Mouse (Mus musculus): Measurements from ENCODE around the gene Pde2a.

Gene Pde2a

DNA sequence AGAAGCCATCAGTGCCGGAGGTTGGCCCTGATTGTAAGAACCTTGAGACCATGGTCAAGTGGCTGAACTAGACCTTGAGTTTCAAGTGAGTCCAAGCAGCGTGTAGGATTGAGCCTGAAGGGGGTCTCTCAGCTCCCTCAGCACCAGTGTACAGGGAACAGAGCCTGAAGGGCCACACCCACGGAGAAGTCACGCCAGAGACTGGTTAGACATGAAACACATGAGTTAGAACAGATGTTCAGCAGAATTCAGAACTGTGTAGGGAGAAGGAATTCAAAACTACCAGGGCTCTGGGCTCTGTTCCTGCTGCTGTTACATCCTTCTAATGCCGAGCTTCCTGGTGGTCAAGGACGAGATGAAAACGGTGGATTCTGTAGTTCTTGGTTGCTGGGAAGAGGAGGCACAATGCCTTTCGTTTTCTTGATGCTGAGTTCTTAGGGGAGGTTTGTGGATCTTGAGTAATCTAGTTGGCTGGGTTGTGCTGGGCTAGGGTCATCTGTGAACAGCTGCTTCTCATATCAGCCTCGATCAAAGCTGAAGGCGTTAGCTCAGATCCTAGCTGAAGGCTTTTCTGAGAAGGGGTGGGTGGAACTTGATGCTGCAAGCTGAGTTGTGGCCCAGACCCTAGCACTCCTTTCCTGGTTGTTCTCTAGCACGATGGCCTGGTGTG is 11.1 kb upstream of the Pde2a start, which contains the start of gene Gm45837:
Gene Gm45837, plus strand, starts transcription at position 620 of the 670 bp plus-strand sequence.
- no peak for DNase-seq

DNA sequence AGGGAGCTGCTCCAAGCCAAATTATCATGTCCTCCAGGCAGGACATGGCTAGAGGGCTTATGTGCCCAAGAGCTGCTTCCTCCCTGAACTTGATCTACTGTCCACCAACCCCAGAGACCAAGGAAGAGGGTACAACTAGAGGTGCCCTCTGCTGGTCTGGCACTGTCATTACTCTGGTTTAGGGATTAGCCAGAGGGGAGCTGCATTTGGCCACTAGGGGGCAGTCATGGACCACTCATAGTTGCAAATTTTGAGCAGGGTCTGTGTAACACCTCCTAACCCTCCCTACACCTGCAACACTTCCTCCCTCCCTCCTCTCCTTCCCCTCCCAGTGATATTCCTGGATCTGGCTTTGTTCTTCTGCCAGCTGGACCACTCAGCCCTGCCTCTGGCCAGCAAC is 8.7 kb upstream of the Pde2a start:
- DNase-seq, result peak; percentile 94 to 97

- no peak for DNase-seq
These were observed 7.3 kb upstream of the Pde2a start for GRCm38 (mm10) chr7:101414209-101414608.

GRCm38 (mm10) chr7:101414661-101415511 is 6.6 kb upstream of the Pde2a start:
- DNase-seq, result no peak

GRCm38 (mm10) chr7:101415512-101416100 is 5.9 kb upstream of the Pde2a start:
- DNase-seq, result no peak

DNA sequence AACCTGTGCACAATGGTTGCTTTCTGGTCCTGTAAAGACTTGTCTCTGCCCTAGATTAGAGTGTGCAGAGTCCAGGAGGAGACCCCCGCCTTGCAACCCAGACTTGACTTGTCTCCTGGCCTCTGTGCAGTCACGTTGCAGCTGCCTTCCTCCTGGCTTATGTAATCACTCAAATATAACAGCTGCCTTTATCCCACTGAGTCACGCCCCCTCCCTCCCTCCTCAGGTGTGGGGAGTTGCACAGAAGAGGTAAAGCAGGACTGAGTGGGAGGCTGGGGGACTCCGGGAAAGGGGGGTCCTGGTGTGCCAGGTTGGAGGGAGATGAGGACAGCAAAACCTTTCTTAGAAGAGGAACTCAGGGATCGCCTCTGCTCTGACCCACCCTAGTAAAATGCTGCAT is 5.1 kb upstream of the Pde2a start:
- DNase-seq, result no peak

- peak in 1 of 2 experiments; percentile 52 for DNase-seq
These were observed 2.3 kb upstream of the Pde2a start for GRCm38 (mm10) chr7:101419013-101419770.

- DNase-seq, result peak in 1 of 2 experiments; percentile 31
These were observed 578 bp downstream of the Pde2a start for GRCm38 (mm10) chr7:101422069-101422468.

- no peak for DNase-seq
These were observed 1.2 kb downstream of the Pde2a start for GRCm38 (mm10) chr7:101422646-101423045.

DNA sequence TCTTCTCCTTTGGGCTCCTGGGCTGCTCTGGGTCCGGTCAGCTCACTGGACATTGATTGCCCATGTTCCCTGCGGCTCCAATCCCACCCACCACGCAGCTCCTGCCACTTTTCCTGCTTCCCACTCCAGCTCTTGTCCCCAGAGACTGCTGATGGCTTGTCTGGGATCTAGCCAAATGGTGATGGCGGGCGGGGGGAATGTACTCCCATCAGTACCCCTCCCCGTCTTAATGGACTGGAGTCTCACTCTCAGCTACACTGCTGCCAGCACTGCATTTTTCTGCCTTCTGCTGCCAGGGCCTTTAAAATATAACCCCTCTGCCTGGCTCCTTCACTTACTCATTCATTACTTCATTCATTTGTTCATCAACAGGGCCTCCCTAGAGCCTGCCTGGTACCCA is 2.5 kb downstream of the Pde2a start:
- peak in 1 of 2 experiments; percentile 29 for DNase-seq

- DNase-seq, result no peak
These were observed 5.2 kb downstream of the Pde2a start for GRCm38 (mm10) chr7:101426692-101427091.

GRCm38 (mm10) chr7:101427736-101428135 is 6.2 kb downstream of the Pde2a start:
- peak; percentile 53 to 64 for DNase-seq

GRCm38 (mm10) chr7:101435038-101435437 is 13.5 kb downstream of the Pde2a start:
- DNase-seq, result peak in 1 of 2 experiments; percentile 38

GRCm38 (mm10) chr7:101437876-101438275 is 16.4 kb downstream of the Pde2a start:
- DNase-seq, result no peak

- DNase-seq, result no peak
These were observed 21.6 kb downstream of the Pde2a start for GRCm38 (mm10) chr7:101443093-101443492.

DNA sequence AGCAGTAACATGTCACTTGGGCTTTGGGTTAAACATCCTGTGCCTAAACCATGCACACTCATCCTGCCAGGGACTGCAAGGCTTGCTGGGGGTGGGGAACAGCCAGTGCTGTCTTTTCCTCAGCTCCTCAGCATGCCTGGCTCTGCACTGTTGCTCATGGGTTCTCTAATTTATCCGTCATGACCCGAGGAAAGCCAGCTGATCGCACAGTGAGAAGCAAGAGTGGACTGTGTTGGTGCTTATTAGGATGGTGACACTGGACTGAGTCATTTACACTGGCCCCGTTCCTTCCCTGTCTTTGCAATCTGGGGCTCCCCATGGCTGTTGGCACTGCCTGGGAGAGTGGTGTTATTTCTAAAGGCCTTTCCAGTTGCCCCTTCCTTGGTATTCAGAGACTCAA is 22.7 kb downstream of the Pde2a start:
- DNase-seq, result peak in 1 of 2 experiments; percentile 39

- DNase-seq, result no peak
These were observed 28.4 kb downstream of the Pde2a start for GRCm38 (mm10) chr7:101449855-101450254.

DNA sequence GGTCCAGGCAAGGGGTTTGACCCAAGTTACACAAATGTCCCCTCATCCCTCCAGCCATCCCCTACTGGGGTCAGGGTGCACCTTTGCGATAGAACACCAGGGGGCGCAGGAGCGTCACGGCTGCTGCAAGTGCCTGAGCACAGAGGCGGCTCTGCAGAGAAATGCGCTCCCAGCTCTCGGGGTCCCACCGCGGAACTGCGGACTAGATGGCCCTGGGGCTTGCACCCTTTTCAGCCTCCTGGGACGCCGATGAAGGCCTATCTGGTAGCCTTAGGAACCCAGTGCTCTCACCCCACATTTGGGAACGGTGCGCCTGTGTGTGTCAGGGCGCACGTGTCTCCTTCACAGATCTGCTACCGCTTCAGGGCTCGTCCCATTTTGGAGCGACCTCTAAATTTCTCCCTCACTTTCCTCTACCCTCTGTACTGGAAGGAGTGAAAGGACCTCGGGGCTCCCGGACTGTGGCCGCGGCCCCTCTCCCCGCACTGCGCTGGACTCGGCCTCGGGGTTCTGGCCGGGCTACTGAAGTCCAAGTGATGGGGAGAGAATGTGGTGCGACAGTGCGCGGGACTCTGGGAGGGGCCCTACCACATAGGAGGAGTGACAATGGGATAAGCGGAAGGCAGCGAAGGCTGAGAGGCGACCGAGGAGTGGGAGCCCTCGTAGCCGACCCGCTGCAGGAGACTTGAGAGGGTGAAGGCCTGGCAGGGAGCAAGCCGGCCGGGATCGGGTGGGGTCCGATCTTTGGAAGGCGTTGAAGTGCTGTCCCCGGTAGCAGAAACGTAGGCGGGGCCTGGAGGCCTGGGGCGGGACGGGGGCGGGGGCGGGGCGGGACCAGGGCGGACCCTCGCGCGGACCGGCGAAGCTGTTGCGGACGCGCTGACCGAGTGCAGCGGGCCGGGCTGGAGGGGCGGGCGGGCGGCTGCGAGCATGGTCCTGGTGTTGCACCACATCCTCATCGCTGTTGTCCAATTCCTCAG is 29.2 kb downstream of the Pde2a start:
- DNase-seq, result peak; percentile 95 to 98

GRCm38 (mm10) chr7:101452669-101453068 is 31.2 kb downstream of the Pde2a start:
- no peak for DNase-seq

- DNase-seq, result no peak
These were observed 31.8 kb downstream of the Pde2a start for GRCm38 (mm10) chr7:101453296-101453695.

DNA sequence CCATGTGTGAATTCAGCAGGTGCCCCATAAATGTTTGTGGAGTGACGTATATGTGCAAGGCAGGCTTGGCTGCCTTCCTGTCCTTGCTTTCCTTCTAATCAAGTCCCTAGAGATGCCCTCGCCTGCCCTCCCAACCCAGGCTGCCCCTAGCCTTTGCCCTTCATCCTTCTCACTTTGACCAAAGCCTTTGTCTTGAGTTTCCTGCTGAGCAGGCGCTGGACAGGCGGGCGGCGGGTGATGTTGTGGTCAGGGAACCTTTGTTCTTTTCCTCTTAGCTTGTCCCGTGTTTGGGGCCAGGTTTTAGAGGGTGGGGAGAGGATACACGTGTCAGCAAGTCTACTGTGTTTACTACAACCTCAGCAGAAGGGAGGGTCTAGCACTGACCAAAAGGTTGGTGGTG is 32.2 kb downstream of the Pde2a start:
- no peak for DNase-seq

GRCm38 (mm10) chr7:101454479-101454878 is 33.0 kb downstream of the Pde2a start:
- DNase-seq, result no peak
